In genomic region chr13:59057886-59058285, GRCm38 (mm10) we compare ENCODE assay signal across 23 mouse cellular contexts.
A peak's percentile ranks its signal among the peaks of the same experiment; 100 is the strongest.
DNase-seq lines count a peak whose midpoint lies in the region; ATAC-seq and TF ChIP-seq lines count a peak whose summit lies in the region.
"Had no signal": no experiment of that assay in that cellular context is flagged by ENCODE, and none has a peak within 500 bp of the region (broad histone marks: within the 10 kb centered on the region; RNA-seq: fewer than 3 reads in every experiment).

No protein-coding gene starts in this region.

- 53% methylated on average over 1 of the region's 1 CpGs for WGBS in midbrain, postnatal 0 days
- WGBS in midbrain, embryonic 13.5 days, result 83% methylated on average over 1 of the region's 1 CpGs
- 89% methylated on average over 1 of the region's 1 CpGs for WGBS in forebrain, embryonic 12.5 days

- H3K4me2 ChIP-seq in midbrain, postnatal 0 days (ENCODE audit: low read depth, low read length, poor library complexity, severe bottlenecking), result no peak overlapping the region
- no peak overlapping the region for H3K4me2 ChIP-seq in midbrain, embryonic 13.5 days (replicated peaks)
- H3K4me2 ChIP-seq in forebrain, embryonic 12.5 days, result no peak overlapping the region
- H3K4me2 ChIP-seq: embryonic facial prominence, embryonic 12.5 days; limb, embryonic 12.5 days; liver, embryonic 11.5 days; midbrain, embryonic 12.5 days; neural tube, embryonic 12.5 days had no signal

- H3K27ac ChIP-seq in midbrain, postnatal 0 days (ENCODE audit: low read depth, low read length), result no peak overlapping the region
- no peak overlapping the region for H3K27ac ChIP-seq in midbrain, embryonic 13.5 days
- no peak overlapping the region for H3K27ac ChIP-seq in forebrain, embryonic 12.5 days
- H3K27ac ChIP-seq: embryonic facial prominence, embryonic 12.5 days; gastrocnemius, adult 2 months; hindbrain, embryonic 10.5 days; limb, embryonic 12.5 days; midbrain, embryonic 12.5 days; neural tube, embryonic 12.5 days had no signal

- no peak for ATAC-seq in midbrain, postnatal 0 days (ENCODE audit: low FRiP score)
- no peak for ATAC-seq in midbrain, embryonic 13.5 days
- ATAC-seq in forebrain, embryonic 12.5 days (ENCODE audit: low FRiP score), result no peak
- ATAC-seq: hindbrain, embryonic 16.5 days; intestine, embryonic 16.5 days; liver, postnatal 0 days; lung, postnatal 0 days had no signal

- peak; percentile 10 for DNase-seq in gastrocnemius, adult 18-20 months (ENCODE audit: low spot score)
- DNase-seq in gastrocnemius, postnatal 36 days, result no peak
- DNase-seq in midbrain, postnatal 0 days (ENCODE audit: low spot score), result peak; percentile 36
- DNase-seq in cerebellum, adult 9-11 months, result peak; percentile 68
- no peak for DNase-seq in urinary bladder, postnatal 14 days (ENCODE audit: low spot score)
- no peak for DNase-seq in heart, postnatal 4 days
- DNase-seq: adrenal gland, adult 8-10 months; gastrocnemius, adult 2 months; layer of hippocampus, adult 9-11 months; liver, postnatal 0 days; right cerebral cortex, postnatal 25 days; spleen, adult 18-20 months had no signal

- H3K27me3 ChIP-seq in midbrain, postnatal 0 days (ENCODE audit: insufficient read depth, low read length), result no peaks in the 10 kb centered on the region
- H3K27me3 ChIP-seq in midbrain, embryonic 13.5 days, result no peaks in the 10 kb centered on the region
- 0 out of 2 replicates have a peak, but pooled peaks cover 4% of the 10 kb centered on the region for H3K27me3 ChIP-seq in forebrain, embryonic 12.5 days
- H3K27me3 ChIP-seq: embryonic facial prominence, embryonic 12.5 days; neural tube, embryonic 12.5 days had no signal

- no peak for TF ChIP-seq CTCF in midbrain, postnatal 0 days (IDR thresholded peaks at IDR 0.05)

- no peak overlapping the region for H3K9ac ChIP-seq in midbrain, postnatal 0 days (replicated peaks; ENCODE audit: low read length, poor library complexity, severe bottlenecking)
- H3K9ac ChIP-seq in midbrain, embryonic 13.5 days (replicated peaks), result no peak overlapping the region
- H3K9ac ChIP-seq in forebrain, embryonic 12.5 days, result no peak overlapping the region
- H3K9ac ChIP-seq: embryonic facial prominence, embryonic 12.5 days; limb, embryonic 12.5 days; liver, postnatal 0 days; midbrain, embryonic 12.5 days; neural tube, embryonic 12.5 days had no signal

- H3K9me3 ChIP-seq in midbrain, postnatal 0 days (ENCODE audit: low read length), result no peaks in the 10 kb centered on the region
- H3K9me3 ChIP-seq in midbrain, embryonic 13.5 days, result no peaks in the 10 kb centered on the region
- H3K9me3 ChIP-seq in forebrain, embryonic 12.5 days, result no peaks in the 10 kb centered on the region
- H3K9me3 ChIP-seq: embryonic facial prominence, embryonic 12.5 days; hindbrain, embryonic 10.5 days; limb, embryonic 12.5 days; midbrain, embryonic 12.5 days; neural tube, embryonic 12.5 days had no signal

- intact Hi-C loops in gastrocnemius, postnatal 36 days (cut with DNase I), result no loop called here

- H3K4me3 ChIP-seq in midbrain, postnatal 0 days (ENCODE audit: low read depth, low read length), result no peak overlapping the region
- no peak overlapping the region for H3K4me3 ChIP-seq in midbrain, embryonic 13.5 days (replicated peaks)
- H3K4me3 ChIP-seq in forebrain, embryonic 12.5 days (replicated peaks), result no peak overlapping the region
- H3K4me3 ChIP-seq: embryonic facial prominence, embryonic 12.5 days; gastrocnemius, adult 2 months; hindbrain, embryonic 10.5 days; limb, embryonic 12.5 days; midbrain, embryonic 12.5 days; neural tube, embryonic 12.5 days had no signal

- peaks cover 15% of the 10 kb centered on the region for H3K36me3 ChIP-seq in midbrain, postnatal 0 days (ENCODE audit: insufficient read depth, low read length)
- peaks cover 4% of the 10 kb centered on the region; the same call in 1 of the 2 replicates for H3K36me3 ChIP-seq in midbrain, embryonic 13.5 days
- no peaks in the 10 kb centered on the region for H3K36me3 ChIP-seq in forebrain, embryonic 12.5 days (replicated peaks)
- H3K36me3 ChIP-seq: embryonic facial prominence, embryonic 12.5 days; hindbrain, embryonic 10.5 days; limb, embryonic 12.5 days; midbrain, embryonic 12.5 days; neural tube, embryonic 12.5 days had no signal

- H3K4me1 ChIP-seq in midbrain, postnatal 0 days (ENCODE audit: insufficient read depth, low read length), result no peaks in the 10 kb centered on the region
- no peaks in the 10 kb centered on the region for H3K4me1 ChIP-seq in midbrain, embryonic 13.5 days (replicated peaks)
- H3K4me1 ChIP-seq in forebrain, embryonic 12.5 days, result peaks cover 3% of the 10 kb centered on the region
- H3K4me1 ChIP-seq: neural tube, embryonic 12.5 days had no signal

Comparison
In these comparisons a context has a peak if more than half of its experiments do, and no peak if none do; other contexts are left out.
1. DNase-seq: peak in gastrocnemius, adult 18-20 months (single experiment), midbrain, postnatal 0 days (single experiment) and cerebellum, adult 9-11 months (single experiment); none in gastrocnemius, postnatal 36 days (0 of 2), urinary bladder, postnatal 14 days (single experiment) and heart, postnatal 4 days (single experiment).